Mouse (Mus musculus) cortical plate, adult 2 months (tissue): ENCODE data around the gene Sorbs1.

ENCODE experiments used
- CTCF ChIP-seq: fragments of 200-500 bp; IDR thresholded peaks from 2 replicates; pipeline ENCODE4 v1.5.1; 2011; ENCODE audit warnings: mild to moderate bottlenecking, control low read depth, low read length; ENCODE audit not compliant: insufficient read depth; ENCODE audit errors: extremely low read depth
- POLR2A ChIP-seq: fragments of 200-500 bp; IDR thresholded peaks from 2 replicates; pipeline ENCODE4 v1.6.1; 2011; ENCODE audit warnings: mild to moderate bottlenecking, low read length, control low read depth; ENCODE audit not compliant: insufficient read depth; ENCODE audit errors: extremely low read depth

DNA sequence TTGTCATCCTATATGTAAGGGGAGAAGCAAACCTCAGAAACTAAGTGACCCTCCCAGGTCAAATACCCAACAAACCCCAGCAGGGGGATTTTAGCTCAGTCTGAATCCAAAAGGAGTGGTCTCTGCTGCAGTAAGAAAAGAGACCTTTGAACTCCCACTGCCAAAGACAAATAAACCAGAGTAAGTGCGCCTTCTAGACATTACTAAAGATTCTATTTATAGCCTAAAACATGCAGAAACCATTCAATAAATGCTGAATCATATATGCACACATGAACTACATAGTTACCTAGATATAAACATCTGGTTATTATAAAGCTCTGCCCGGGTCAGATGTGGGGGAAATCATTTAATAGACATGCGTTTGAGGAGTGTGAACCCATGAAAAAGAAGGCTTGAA, 84.0 kb downstream of the Sorbs1 start:
- TF ChIP-seq POLR2A (no peak), CTCF (no peak)
